Mouse (Mus musculus) heart, postnatal 14 days (tissue): ENCODE results near the gene Lrig2. TPM values are rescaled to one million over a fixed set of nuclear protein-coding genes. Genes with fewer than 3 reads are reported as not detected.
A peak's percentile ranks its signal among the peaks of the same experiment; 100 is the strongest.
"Not testable (repeated sequence)": the region's sequence is repeated elsewhere in the genome, so short reads cannot be mapped to it uniquely, and the experiment has no call there.

ENCODE experiments used
- DNase-seq, 2 experiments: peaks; one replicate each; pipeline ENCODE4 v3.0.0; 2021 to 2022
- intact Hi-C: fragments of 180-260 bp; cut with DNase I; formaldehyde crosslinking; loops from one replicate; pipeline ENCODE4 v1.15.1; 2025
- total RNA-seq, 2 experiments: library from RNA; stranded (reverse); gene quantifications; 2 replicates each; pipeline ENCODE4 v1.2.3; 2021

Gene Lrig2
- total RNA-seq, 2 experiments from 2014 or later = 13.8 to 14.5 TPM

- DNase-seq = no peak
- intact Hi-C loops = loop anchor here (5.0 kb wide), 5 partner anchors 54 to 534 kb away; no protein-coding TSS in a partner anchor
Observed at GRCm38 (mm10) chr3:104441435-104441834, 70.3 kb downstream of the Lrig2 start.

- intact Hi-C loops = no loop called here
- no peak for DNase-seq
Observed at GRCm38 (mm10) chr3:104438777-104439176, 72.9 kb downstream of the Lrig2 start.

DNA sequence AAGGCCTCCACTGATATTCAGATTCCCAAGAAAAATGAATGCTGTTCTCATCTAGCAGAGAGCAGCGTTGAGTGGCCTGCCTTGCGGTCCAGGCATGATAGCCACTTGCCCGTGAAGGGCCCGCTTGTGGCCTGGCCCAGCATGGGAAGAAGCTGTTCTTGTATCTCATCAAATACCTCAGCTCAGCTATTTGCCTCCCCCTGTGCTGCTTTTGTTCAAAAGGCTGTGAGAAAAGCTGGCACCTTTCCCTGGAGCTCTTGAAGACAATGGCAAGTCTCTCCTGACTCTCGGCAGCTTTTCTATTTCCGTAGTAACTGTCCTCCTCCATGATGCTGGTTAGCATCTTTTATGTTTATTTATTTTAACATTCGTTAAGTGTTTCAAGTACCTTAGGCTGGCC is 74.1 kb downstream of the Lrig2 start:
- intact Hi-C loops = loop anchor here (2.0 kb wide), 1 partner anchor 217 kb away; the partner anchor contains the start of gene Magi3
- no peak for DNase-seq

GRCm38 (mm10) chr3:104435947-104436346 is 75.8 kb downstream of the Lrig2 start:
- no peak for DNase-seq

GRCm38 (mm10) chr3:104434246-104434696 is 77.4 kb downstream of the Lrig2 start:
- intact Hi-C loops = no loop called here
- peak in 1 of 2 experiments; percentile 22 for DNase-seq

More at GRCm38 (mm10) chr3:104435947-104436346, 75.8 kb downstream of the Lrig2 start:
- intact Hi-C loops = loop anchor here (2.0 kb wide), 1 partner anchor 215 kb away; the partner anchor contains the start of gene Magi3

DNA sequence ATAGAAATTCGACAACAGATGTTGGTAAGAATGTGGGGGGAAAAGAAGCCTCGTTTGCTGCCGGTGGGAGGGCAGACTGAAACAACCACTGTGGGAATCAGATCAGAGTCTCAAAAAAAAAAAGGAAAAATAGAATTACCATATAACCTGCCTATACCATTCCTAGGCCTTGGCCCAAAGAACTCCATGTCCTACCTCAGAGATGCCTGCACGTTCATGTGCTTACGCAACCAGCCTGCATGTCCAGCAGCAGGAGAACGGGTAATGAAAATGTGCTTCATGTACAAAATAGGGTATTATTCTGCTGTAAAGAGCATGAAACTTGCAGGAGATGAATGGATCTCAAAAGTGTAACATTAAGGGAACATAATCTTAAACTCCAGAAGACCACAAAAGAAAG is 79.1 kb downstream of the Lrig2 start:
- intact Hi-C loops = no loop called here
- no peak for DNase-seq

DNA sequence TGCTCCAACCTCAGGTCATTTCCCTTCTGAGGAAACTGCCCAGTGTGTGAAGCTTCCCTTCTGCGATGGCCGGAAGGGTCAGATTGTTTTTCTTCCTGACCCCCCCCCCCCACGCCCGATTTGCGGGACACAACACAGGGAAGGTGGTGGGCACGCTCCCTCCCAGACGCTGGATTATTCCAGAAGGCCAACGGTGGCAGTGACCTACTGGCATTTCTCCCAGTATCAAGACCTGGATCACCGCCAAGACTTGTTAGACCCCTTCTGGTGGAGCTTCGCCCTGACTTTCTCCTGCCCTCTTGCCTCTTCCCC is 79.9 kb downstream of the Lrig2 start:
- intact Hi-C loops = no loop called here
- DNase-seq = peak; percentile 44 to 66

- DNase-seq = peak; percentile 31 to 44
- intact Hi-C loops = no loop called here
Observed at GRCm38 (mm10) chr3:104431156-104431847, 80.4 kb downstream of the Lrig2 start.

DNA sequence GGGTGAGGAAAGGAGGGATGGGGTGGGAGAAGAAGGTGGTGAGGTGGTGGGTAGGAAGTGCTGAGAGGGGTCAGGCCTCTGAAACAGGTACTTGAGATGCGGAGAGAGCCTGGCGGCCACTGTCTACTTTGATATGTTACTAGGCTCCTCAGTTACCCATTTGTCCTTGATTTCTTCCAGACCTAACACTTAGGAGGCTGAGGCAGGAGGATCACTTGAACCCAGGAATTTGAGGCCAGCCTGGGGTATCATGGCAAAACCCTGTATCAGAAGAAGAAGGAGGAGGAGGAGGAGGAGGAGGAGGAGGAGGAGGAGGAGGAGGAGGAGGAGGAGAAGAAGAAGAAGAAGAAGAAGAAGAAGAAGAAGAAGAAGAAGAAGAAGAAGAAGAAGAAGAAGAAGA is 84.4 kb downstream of the Lrig2 start:
- intact Hi-C loops, DNase-seq: not testable (repeated sequence)

DNA sequence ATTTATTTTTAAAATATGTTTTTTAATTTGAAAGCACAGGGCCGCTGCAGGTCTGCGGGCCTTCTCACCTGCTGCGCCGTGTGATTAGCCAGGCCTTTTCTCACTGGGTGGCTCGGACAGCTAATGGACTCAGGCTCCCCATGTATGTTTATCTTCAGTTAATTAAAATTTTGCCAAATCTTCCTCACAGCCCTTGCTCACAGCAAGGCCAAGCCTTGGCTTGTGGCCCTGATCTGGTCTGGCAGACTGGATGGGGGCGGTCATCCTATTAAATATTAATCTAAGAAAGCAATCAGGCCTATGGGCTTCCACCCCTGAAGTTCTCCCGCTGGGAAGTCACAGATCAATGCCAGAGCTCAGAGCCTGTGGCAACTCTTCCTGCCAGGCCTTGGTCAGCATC is 87.4 kb downstream of the Lrig2 start:
- no peak for DNase-seq
- intact Hi-C loops = no loop called here

- intact Hi-C loops = no loop called here
- no peak for DNase-seq
Observed at GRCm38 (mm10) chr3:104420929-104421328, 90.8 kb downstream of the Lrig2 start.

GRCm38 (mm10) chr3:104419990-104420389 is 91.7 kb downstream of the Lrig2 start:
- intact Hi-C loops = no loop called here
- DNase-seq = no peak

GRCm38 (mm10) chr3:104416806-104417205 is 94.9 kb downstream of the Lrig2 start:
- intact Hi-C loops = no loop called here
- no peak for DNase-seq

DNA sequence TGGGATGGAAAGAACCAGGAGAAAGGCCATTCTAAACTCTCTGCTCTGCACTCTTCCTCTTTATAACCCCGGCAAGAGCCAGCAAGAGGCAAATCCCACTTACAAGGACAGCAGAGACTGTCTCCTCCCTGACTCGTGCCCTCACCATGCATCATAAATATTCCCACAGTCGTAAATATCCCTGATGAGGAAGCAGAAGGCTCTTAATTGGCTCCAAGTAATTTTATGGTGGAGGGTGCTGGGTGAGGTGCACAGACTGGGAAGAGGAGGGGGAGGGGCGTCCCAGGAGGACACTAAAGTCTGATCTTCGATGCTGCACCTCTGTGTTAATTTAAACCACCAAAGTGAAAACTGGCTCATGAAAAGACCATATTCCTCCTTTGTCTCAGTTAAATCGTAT is 99.2 kb downstream of the Lrig2 start:
- intact Hi-C loops = no loop called here

DNA sequence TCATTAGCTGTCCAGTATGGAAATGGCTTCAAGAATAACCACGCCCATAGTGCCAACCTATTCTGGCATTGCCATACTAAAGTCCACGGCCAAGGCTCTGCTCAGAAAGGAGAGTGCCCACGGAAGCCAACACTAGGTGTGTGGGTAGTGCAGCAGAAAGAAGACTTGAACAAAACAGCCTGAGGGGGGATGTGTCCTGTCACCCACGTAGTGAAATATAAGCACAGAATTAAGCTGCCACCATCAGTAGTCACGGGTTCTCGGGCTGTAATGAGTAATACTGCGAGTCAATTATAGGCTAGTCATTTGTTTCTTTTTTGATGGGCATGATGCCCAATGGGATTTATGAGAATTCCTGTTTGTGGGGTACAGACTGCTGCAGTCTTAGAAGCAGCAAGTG is 104.2 kb downstream of the Lrig2 start:
- no peak for DNase-seq
- intact Hi-C loops = no loop called here

More for the DNA sequence above, 99.2 kb downstream of the Lrig2 start:
- no peak for DNase-seq

DNA sequence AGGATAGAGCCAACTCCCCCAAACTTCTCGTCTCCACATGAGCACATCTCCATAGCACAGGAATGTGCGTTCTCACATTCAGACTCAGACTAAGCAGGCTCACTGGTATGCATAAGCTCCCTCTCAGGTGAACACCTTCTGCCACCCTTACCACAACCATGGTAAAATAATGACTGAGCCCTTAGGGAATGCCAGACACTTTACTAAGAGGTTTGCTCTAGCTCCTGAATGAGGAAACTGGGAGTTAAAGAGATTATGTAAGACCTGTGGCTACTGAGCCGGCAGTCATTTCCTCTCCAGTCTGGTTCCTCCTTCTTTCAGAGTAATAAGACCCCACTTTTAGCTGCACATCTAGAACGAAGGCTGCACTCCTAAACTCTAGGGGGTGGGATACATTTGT is 108.1 kb downstream of the Lrig2 start:
- no peak for DNase-seq
- intact Hi-C loops = no loop called here

DNA sequence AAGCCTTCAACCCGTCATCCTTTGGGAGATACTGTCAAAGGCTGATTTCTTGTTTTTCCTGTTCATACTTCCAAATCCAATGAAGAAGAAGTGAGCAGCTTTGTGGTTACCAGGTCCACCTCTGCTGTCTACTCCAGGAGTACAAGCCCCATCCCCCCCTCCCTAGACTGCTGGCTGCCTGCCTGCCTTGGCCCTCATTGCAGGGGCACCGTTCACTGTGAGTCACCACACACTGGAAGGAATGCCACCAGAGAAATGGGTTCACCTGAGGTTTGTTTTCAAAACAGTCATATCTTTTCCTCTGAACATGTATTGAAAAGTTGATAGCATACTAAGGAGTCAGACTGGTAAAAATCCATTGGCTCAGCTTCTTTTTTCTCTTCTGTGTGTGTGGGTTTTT is 110.5 kb downstream of the Lrig2 start:
- intact Hi-C loops = no loop called here
- DNase-seq = no peak

DNA sequence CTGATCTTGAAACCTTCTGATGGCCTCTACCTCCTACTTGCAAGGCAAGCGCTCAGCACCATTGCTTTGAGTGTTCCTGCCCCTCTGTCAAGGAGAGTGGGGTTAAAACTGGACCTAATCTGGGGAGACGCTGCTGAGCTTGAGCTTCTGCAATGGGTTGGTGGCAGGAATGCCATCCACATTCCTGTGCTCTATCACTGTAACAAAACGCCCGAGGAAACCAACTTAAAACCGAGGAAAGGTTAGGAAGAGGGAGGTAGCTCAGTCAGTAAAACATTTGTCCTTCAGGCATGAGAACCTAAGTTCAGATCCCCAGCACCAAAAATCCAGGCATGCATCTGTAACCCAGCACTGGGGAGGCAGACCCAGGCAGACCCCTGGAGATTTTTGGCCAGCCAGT is 111.6 kb downstream of the Lrig2 start:
- intact Hi-C loops = no loop called here
- DNase-seq = no peak

GRCm38 (mm10) chr3:104399296-104400045 is 112.2 kb downstream of the Lrig2 start:
- intact Hi-C loops = no loop called here

DNA sequence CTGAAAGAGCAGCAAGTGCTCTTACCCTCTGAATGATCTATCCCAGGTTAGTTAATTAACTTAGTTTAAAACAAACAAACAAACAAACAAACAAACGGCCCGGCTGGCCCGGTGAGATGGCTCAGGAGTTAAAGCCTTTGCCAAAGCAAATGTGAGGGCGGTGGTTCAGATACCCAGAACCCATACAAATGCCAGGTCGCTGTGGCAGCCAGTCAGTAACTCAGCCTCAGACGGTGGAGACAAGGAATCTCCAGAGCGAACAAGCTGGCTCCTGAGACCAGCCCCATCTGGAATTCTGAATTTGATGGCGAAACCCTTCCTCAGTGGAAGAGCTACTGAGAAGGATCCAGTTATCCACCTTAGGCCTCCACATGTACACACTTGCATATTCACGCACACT is 114.4 kb downstream of the Lrig2 start:
- no peak for DNase-seq
- intact Hi-C loops = no loop called here

More at GRCm38 (mm10) chr3:104399296-104400045, 112.2 kb downstream of the Lrig2 start:
- no peak for DNase-seq

- no peak for DNase-seq
Observed at GRCm38 (mm10) chr3:104396736-104397081, 115.0 kb downstream of the Lrig2 start.

More at GRCm38 (mm10) chr3:104396736-104397081, 115.0 kb downstream of the Lrig2 start:
- intact Hi-C loops = no loop called here
